In genomic region chr1:53032550-53032949, GRCm38 (mm10) we compare ENCODE assay signal across 8 mouse cellular contexts. TPM values are rescaled to one million over a fixed set of nuclear protein-coding genes. Genes with fewer than 3 reads are reported as not detected.
DNase-seq lines count a peak whose midpoint lies in the region; ATAC-seq lines count a peak whose summit lies in the region.

No protein-coding gene starts in this region.

- intact Hi-C loops in left cerebral cortex, postnatal 25 days (cut with DNase I) = loop anchor here (5.0 to 10.0 kb wide), 3 partner anchors 238 to 735 kb away; no protein-coding TSS in a partner anchor

- no peaks in the 10 kb centered on the region for H3K27me3 ChIP-seq in forebrain, embryonic 13.5 days
- no peaks in the 10 kb centered on the region for H3K27me3 ChIP-seq in forebrain, embryonic 10.5 days (ENCODE audit: poor library complexity, severe bottlenecking)
- no peaks in the 10 kb centered on the region for H3K27me3 ChIP-seq in kidney, embryonic 16.5 days (ENCODE audit: insufficient read depth, low read length)

- H3K27ac ChIP-seq in forebrain, embryonic 13.5 days = no peak overlapping the region
- H3K27ac ChIP-seq in forebrain, embryonic 10.5 days = no peak overlapping the region
- H3K27ac ChIP-seq in kidney, embryonic 16.5 days (ENCODE audit: low read length) = no peak overlapping the region

- H3K9ac ChIP-seq in forebrain, embryonic 13.5 days = no peak overlapping the region
- H3K9ac ChIP-seq in kidney, embryonic 16.5 days (replicated peaks; ENCODE audit: low read length) = no peak overlapping the region

- no peaks in the 10 kb centered on the region for H3K4me1 ChIP-seq in forebrain, embryonic 13.5 days
- H3K4me1 ChIP-seq in forebrain, embryonic 10.5 days = no peaks in the 10 kb centered on the region
- H3K4me1 ChIP-seq in kidney, embryonic 16.5 days (ENCODE audit: insufficient read depth, low read length) = no peaks in the 10 kb centered on the region

- no peaks in the 10 kb centered on the region for H3K9me3 ChIP-seq in forebrain, embryonic 13.5 days (replicated peaks)
- no peaks in the 10 kb centered on the region for H3K9me3 ChIP-seq in forebrain, embryonic 10.5 days
- no peaks in the 10 kb centered on the region for H3K9me3 ChIP-seq in kidney, embryonic 16.5 days (ENCODE audit: low read length)

- no peak overlapping the region for H3K4me2 ChIP-seq in forebrain, embryonic 13.5 days
- no peak overlapping the region for H3K4me2 ChIP-seq in kidney, embryonic 16.5 days (replicated peaks; ENCODE audit: low read depth, low read length)

- 0 out of 2 replicates have a peak, but pooled peaks have one; percentile 30 for ATAC-seq in forebrain, embryonic 13.5 days
- ATAC-seq in kidney, embryonic 16.5 days (ENCODE audit: low FRiP score, low TSS enrichment) = no peak

- no peak overlapping the region for H3K4me3 ChIP-seq in forebrain, embryonic 13.5 days
- no peak overlapping the region for H3K4me3 ChIP-seq in forebrain, embryonic 10.5 days
- no peak overlapping the region for H3K4me3 ChIP-seq in kidney, embryonic 16.5 days (ENCODE audit: low read length)

- DNase-seq in forebrain, embryonic 10.5 days (ENCODE audit: extremely low spot score, low spot score) = no peak
- DNase-seq in left cerebral cortex, adult 11 months (ENCODE audit: low spot score) = peak; percentile 24
- no peak for DNase-seq in left cerebral cortex, adult 8-10 months (ENCODE audit: low spot score in 2 of 2)
- peak; percentile 17 for DNase-seq in MEL-GATA-1-ER (ENCODE audit: extremely low read depth, low read depth)
- DNase-seq in left cerebral cortex, postnatal 25 days (ENCODE audit: low spot score in 2 of 2) = peak; percentile 30 to 74
- no peak for DNase-seq in frontal cortex, postnatal 10 days (ENCODE audit: low spot score in 2 of 2)

- H3K36me3 ChIP-seq in forebrain, embryonic 13.5 days (ENCODE audit: poor library complexity, severe bottlenecking) = no peaks in the 10 kb centered on the region
- no peaks in the 10 kb centered on the region for H3K36me3 ChIP-seq in forebrain, embryonic 10.5 days (replicated peaks)
- H3K36me3 ChIP-seq in kidney, embryonic 16.5 days (ENCODE audit: insufficient read depth, low read length) = no peaks in the 10 kb centered on the region

RNA-seq across cellular contexts. Expression of gene 1700019D03Rik, which starts 12.6 kb away (rescaled TPM):
- polyA plus RNA-seq in forebrain, embryonic 13.5 days (2015; fragmentation: Nextera tagmentation; extraction: Ambion mirVana) = 2.2 and 2.6 TPM in 2 replicates
- polyA plus RNA-seq in forebrain, embryonic 10.5 days (2016; fragmentation: Nextera tagmentation; extraction: Ambion mirVana) = 2.5 and 2.7 TPM in 2 replicates
- total RNA-seq in left cerebral cortex, adult 8-10 months (2022) = 10 to 100 TPM; 11.3 to 16.3 (median 13.1) TPM
- total RNA-seq in left cerebral cortex, postnatal 25 days (2021) = 10 to 100 TPM; 13.7 to 16.3 TPM
- polyA plus RNA-seq in kidney, embryonic 16.5 days (2015; fragmentation: Nextera tagmentation; extraction: Ambion mirVana) = 10.4 and 11.2 TPM in 2 replicates

RNA-seq across cellular contexts. Expression of gene Mstn, which starts 28.9 kb away (rescaled TPM):
- polyA plus RNA-seq in forebrain, embryonic 13.5 days (2015; fragmentation: Nextera tagmentation; extraction: Ambion mirVana) = 0.19 and 0.28 TPM in 2 replicates
- polyA plus RNA-seq in forebrain, embryonic 10.5 days (2016; fragmentation: Nextera tagmentation; extraction: Ambion mirVana) = 1.3 and 2.7 TPM in 2 replicates
- total RNA-seq in left cerebral cortex, adult 8-10 months (2022) = under 1 TPM; 0.21 to 0.96 (median 0.42) TPM
- total RNA-seq in left cerebral cortex, postnatal 25 days (2021) = under 1 TPM; 0.41 to 0.62 TPM
- 0.09 and 0.21 TPM in 2 replicates for polyA plus RNA-seq in kidney, embryonic 16.5 days (2015; fragmentation: Nextera tagmentation; extraction: Ambion mirVana)

Comparison
In these comparisons a context has a peak if more than half of its experiments do, and no peak if none do; other contexts are left out.
1. DNase-seq: peak in left cerebral cortex, adult 11 months (single experiment), MEL-GATA-1-ER (single experiment) and left cerebral cortex, postnatal 25 days (2 of 2); none in forebrain, embryonic 10.5 days (single experiment), left cerebral cortex, adult 8-10 months (0 of 2) and frontal cortex, postnatal 10 days (0 of 2).